Comparison of ENCODE assay signal across 9 mouse cellular contexts in genomic region chr13:73446943-73447342, GRCm38 (mm10). TPM values are rescaled to one million over a fixed set of nuclear protein-coding genes. Genes with fewer than 3 reads are reported as not detected.
A peak's percentile ranks its signal among the peaks of the same experiment; 100 is the strongest.
DNase-seq lines count a peak whose midpoint lies in the region; ATAC-seq and TF ChIP-seq lines count a peak whose summit lies in the region.
"Had no signal": no experiment of that assay in that cellular context is flagged by ENCODE, and none has a peak within 500 bp of the region (broad histone marks: within the 10 kb centered on the region; RNA-seq: fewer than 3 reads in every experiment).

No protein-coding gene starts in this region.

- POLR2A ChIA-PET in Patski (lab: Charles Lee) = interaction anchor here (0.7 to 1.3 kb wide), 3 partner anchors 12 to 236 kb away, joined by 3 read pairs; no protein-coding TSS in a partner anchor

- in situ Hi-C loops in Patski (cut with MboI; ENCODE audit: low pct_unique_long_range_greater_than_20kb) = no loop called here

- H3K4me3 ChIP-seq in layer of hippocampus, adult 2 months = no peak overlapping the region
- no peak overlapping the region for H3K4me3 ChIP-seq in liver, embryonic 16.5 days (ENCODE audit: low read depth, low read length)
- no peak overlapping the region for H3K4me3 ChIP-seq in stomach, embryonic 14.5 days (ENCODE audit: low read depth, low read length)
- H3K4me3 ChIP-seq in thymus, adult 2 months (ENCODE audit: control insufficient read depth, insufficient read depth, low read length) = no peak overlapping the region
- H3K4me3 ChIP-seq: megakaryocyte, embryonic 14.5 days had no signal

- WGBS in liver, embryonic 16.5 days (ENCODE audit: insufficient replicate concordance) = 58% methylated on average over 7 of the region's 7 CpGs
- 51% methylated on average over 7 of the region's 7 CpGs for WGBS in stomach, embryonic 14.5 days
- WGBS in thymus, adult 2 months = 82% methylated on average over 7 of the region's 7 CpGs

- no peak for TF ChIP-seq CTCF in Patski (IDR thresholded peaks at IDR 0.05)
- TF ChIP-seq CTCF in layer of hippocampus, adult 2 months (conservative IDR thresholded peaks at IDR 0.05) = no peak
- no peak for TF ChIP-seq CTCF in thymus, adult 2 months (IDR thresholded peaks at IDR 0.05; ENCODE audit: borderline replicate concordance, control insufficient read depth, extremely low read depth, insufficient read depth, low read length, poor library complexity)

- peaks cover 71% of the 10 kb centered on the region for H3K4me1 ChIP-seq in liver, embryonic 16.5 days (ENCODE audit: control insufficient read depth, low read depth, low read length)
- no peaks in the 10 kb centered on the region for H3K4me1 ChIP-seq in stomach, embryonic 14.5 days (ENCODE audit: control insufficient read depth, insufficient read depth, low read length)
- H3K4me1 ChIP-seq in thymus, adult 2 months (replicated peaks; ENCODE audit: control insufficient read depth, insufficient read depth, low read length) = no peaks in the 10 kb centered on the region

- no peak overlapping the region for H3K4me2 ChIP-seq in liver, embryonic 16.5 days (ENCODE audit: low read depth, low read length)
- no peak overlapping the region for H3K4me2 ChIP-seq in stomach, embryonic 14.5 days (replicated peaks; ENCODE audit: low read depth, low read length)

- peak overlapping the region; percentile 69 for H3K9ac ChIP-seq in liver, embryonic 16.5 days (ENCODE audit: low read depth, low read length)
- H3K9ac ChIP-seq in stomach, embryonic 14.5 days (replicated peaks; ENCODE audit: low read depth, low read length) = no peak overlapping the region

- peak; percentile 56 for ATAC-seq in Patski
- no peak for ATAC-seq in liver, embryonic 16.5 days (ENCODE audit: low read depth)
- peak; percentile 72 for ATAC-seq in stomach, embryonic 14.5 days (ENCODE audit: insufficient number of reproducible peaks, insufficient read depth, low FRiP score, low read depth)

- no peaks in the 10 kb centered on the region for H3K36me3 ChIP-seq in liver, embryonic 16.5 days (ENCODE audit: control insufficient read depth, insufficient read depth)
- no peaks in the 10 kb centered on the region for H3K36me3 ChIP-seq in stomach, embryonic 14.5 days (ENCODE audit: control insufficient read depth, insufficient read depth, low read length)
- H3K36me3 ChIP-seq in thymus, adult 2 months (ENCODE audit: control insufficient read depth, insufficient read depth, low read length) = no peaks in the 10 kb centered on the region

- H3K27me3 ChIP-seq in Patski = no peaks in the 10 kb centered on the region
- H3K27me3 ChIP-seq in liver, embryonic 16.5 days (ENCODE audit: control insufficient read depth, insufficient read depth, low read depth, low read length) = no peaks in the 10 kb centered on the region
- no peaks in the 10 kb centered on the region for H3K27me3 ChIP-seq in stomach, embryonic 14.5 days (ENCODE audit: control insufficient read depth, insufficient read depth, low read length)
- no peaks in the 10 kb centered on the region for H3K27me3 ChIP-seq in thymus, adult 2 months (ENCODE audit: control insufficient read depth, insufficient read depth, low read length)

- CTCF ChIA-PET in Patski (lab: Charles Lee) = interaction anchor here (1.2 to 1.6 kb wide), 4 partner anchors 8 to 17 kb away, joined by 3 to 5 read pairs (median 4); no protein-coding TSS in a partner anchor

- H3K27ac ChIP-seq in layer of hippocampus, adult 2 months = peak overlapping the region; percentile 29; the same call in 1 of the 2 replicates
- peak overlapping the region; percentile 98 for H3K27ac ChIP-seq in liver, embryonic 16.5 days (ENCODE audit: low read length)
- H3K27ac ChIP-seq in stomach, embryonic 14.5 days (ENCODE audit: low read length) = peak overlapping the region; percentile 77; the same call in 1 of the 2 replicates
- H3K27ac ChIP-seq in thymus, adult 2 months (ENCODE audit: control insufficient read depth, insufficient read depth, low read length) = no peak overlapping the region

- no peaks in the 10 kb centered on the region for H3K9me3 ChIP-seq in liver, embryonic 16.5 days (replicated peaks; ENCODE audit: control insufficient read depth, low read length)
- no peaks in the 10 kb centered on the region for H3K9me3 ChIP-seq in stomach, embryonic 14.5 days (ENCODE audit: control insufficient read depth, low read depth, low read length)
- H3K9me3 ChIP-seq: megakaryocyte, embryonic 14.5 days had no signal

- TF ChIP-seq POLR2A in thymus, adult 2 months (IDR thresholded peaks at IDR 0.05; ENCODE audit: control insufficient read depth, extremely low read depth, insufficient read depth, low read length, poor library complexity) = no peak

- DNase-seq in 3T3-L1 (ENCODE audit: low read depth, low spot score) (peak; percentile 27), Patski (ENCODE audit: low read depth, low spot score) (no peak)
- peak; percentile 42 to 79 for DNase-seq in gastrocnemius, postnatal 4 days (ENCODE audit: low spot score in 2 of 2)
- peak; percentile 42 to 64 for DNase-seq in layer of hippocampus, adult 2 months (ENCODE audit: low spot score in 2 of 2)
- DNase-seq in c-Kit-positive CD71-positive TER-119-positive erythroid progenitor cells, embryonic 14.5 days (ENCODE audit: low spot score) = no peak
- no peak for DNase-seq in thymus, adult 2 months

RNA-seq across cellular contexts. Expression of gene Lpcat1, which starts 20.1 kb away (rescaled TPM):
- 73.9 TPM for polyA plus RNA-seq in Patski (2021)
- 10 to 100 TPM; 17.8 to 19.0 TPM for total RNA-seq in gastrocnemius, postnatal 4 days (2021)
- total RNA-seq in layer of hippocampus, adult 2 months (2021) = 10 to 100 TPM; 36.6 to 39.5 TPM
- 59.4 and 64.7 TPM in 2 replicates for polyA plus RNA-seq in liver, embryonic 16.5 days (2015; fragmentation: Nextera tagmentation; extraction: Ambion mirVana)
- 40.4 and 44.0 TPM in 2 replicates for polyA plus RNA-seq in stomach, embryonic 14.5 days (2014; fragmentation: Nextera tagmentation; extraction: Ambion mirVana)
- polyA plus RNA-seq in thymus, adult 2 months (2012; rRNA removed) = 38.9 and 40.9 TPM in 2 replicates

Comparison
In these comparisons a context has a peak if more than half of its experiments do, and no peak if none do; other contexts are left out.
1. DNase-seq: peak in 3T3-L1 (single experiment), gastrocnemius, postnatal 4 days (2 of 2) and layer of hippocampus, adult 2 months (2 of 2); none in Patski (single experiment), c-Kit-positive CD71-positive TER-119-positive erythroid progenitor cells, embryonic 14.5 days (single experiment) and thymus, adult 2 months (single experiment).